Mouse (Mus musculus) cortical plate, adult 2 months (tissue): ENCODE results near the gene Sncb.
A peak's percentile ranks its signal among the peaks of the same experiment; 100 is the strongest.

Experiments used
- CTCF ChIP-seq: fragments of 200-500 bp; IDR thresholded peaks from 2 replicates; pipeline ENCODE4 v1.5.1; 2011; ENCODE audit warnings: mild to moderate bottlenecking, control low read depth, low read length; ENCODE audit not compliant: insufficient read depth; ENCODE audit errors: extremely low read depth
- POLR2A ChIP-seq: fragments of 200-500 bp; IDR thresholded peaks from 2 replicates; pipeline ENCODE4 v1.6.1; 2011; ENCODE audit warnings: mild to moderate bottlenecking, low read length, control low read depth; ENCODE audit not compliant: insufficient read depth; ENCODE audit errors: extremely low read depth

GRCm38 (mm10) chr13:54714393-54714792 is 52.0 kb downstream of the Sncb start:
- TF ChIP-seq POLR2A (no peak), CTCF (peak; percentile 42)
